14 mouse cellular contexts compared by ENCODE assay signal in genomic region chr19:53010941-53011340, GRCm38 (mm10). TPM values are rescaled to one million over a fixed set of nuclear protein-coding genes. Genes with fewer than 3 reads are reported as not detected.
DNase-seq lines count a peak whose midpoint lies in the region; ATAC-seq and TF ChIP-seq lines count a peak whose summit lies in the region.
"Had no signal": no experiment of that assay in that cellular context is flagged by ENCODE, and none has a peak within 500 bp of the region (broad histone marks: within the 10 kb centered on the region; RNA-seq: fewer than 3 reads in every experiment).

No protein-coding gene starts in this region.

- TF ChIP-seq CTCF in intestine, postnatal 0 days (IDR thresholded peaks at IDR 0.05; ENCODE audit: low read depth), result no peak

- no peaks in the 10 kb centered on the region for H3K9me3 ChIP-seq in forebrain, embryonic 10.5 days
- no peaks in the 10 kb centered on the region for H3K9me3 ChIP-seq in forebrain, embryonic 11.5 days (ENCODE audit: control insufficient read depth, low read length)
- H3K9me3 ChIP-seq in intestine, embryonic 14.5 days (ENCODE audit: control insufficient read depth, low read length), result no peaks in the 10 kb centered on the region
- no peaks in the 10 kb centered on the region for H3K9me3 ChIP-seq in intestine, postnatal 0 days (ENCODE audit: control insufficient read depth)
- H3K9me3 ChIP-seq in lung, embryonic 16.5 days (ENCODE audit: control insufficient read depth, low read length), result no peaks in the 10 kb centered on the region
- H3K9me3 ChIP-seq: forebrain, embryonic 12.5 days; limb, embryonic 12.5 days; neural tube, embryonic 13.5 days had no signal

- no peak for DNase-seq in forebrain, embryonic 10.5 days (ENCODE audit: extremely low spot score, low spot score)
- DNase-seq in forebrain, embryonic 11.5 days (ENCODE audit: low spot score), result no peak
- no peak for DNase-seq in intestine, embryonic 14.5 days (ENCODE audit: low spot score)
- DNase-seq in NIH3T3 (ENCODE audit: low read depth), result peak; percentile 30
- no peak for DNase-seq in adrenal gland, adult 2 months
- DNase-seq: adrenal gland, postnatal 36 days; kidney, adult 9 months; retina, postnatal 1 day had no signal

- no peak overlapping the region for H3K4me3 ChIP-seq in forebrain, embryonic 10.5 days
- H3K4me3 ChIP-seq in forebrain, embryonic 11.5 days (ENCODE audit: low read depth, low read length), result no peak overlapping the region
- H3K4me3 ChIP-seq in intestine, embryonic 14.5 days (ENCODE audit: low read depth, low read length), result no peak overlapping the region
- no peak overlapping the region for H3K4me3 ChIP-seq in intestine, postnatal 0 days (ENCODE audit: low read depth, low read length)
- no peak overlapping the region for H3K4me3 ChIP-seq in lung, embryonic 16.5 days (ENCODE audit: low read length)
- H3K4me3 ChIP-seq: forebrain, embryonic 12.5 days; limb, embryonic 12.5 days; neural tube, embryonic 13.5 days had no signal

- peaks cover 23% of the 10 kb centered on the region for H3K4me1 ChIP-seq in forebrain, embryonic 10.5 days
- H3K4me1 ChIP-seq in forebrain, embryonic 11.5 days (replicated peaks; ENCODE audit: control insufficient read depth, insufficient read depth, low read length), result 0 out of 2 replicates have a peak, but pooled peaks cover 2% of the 10 kb centered on the region
- H3K4me1 ChIP-seq in intestine, embryonic 14.5 days (replicated peaks; ENCODE audit: control insufficient read depth, insufficient read depth, low read length), result peaks cover 33% of the 10 kb centered on the region
- no peaks in the 10 kb centered on the region for H3K4me1 ChIP-seq in intestine, postnatal 0 days (replicated peaks; ENCODE audit: control insufficient read depth, insufficient read depth, low read length)
- H3K4me1 ChIP-seq in lung, embryonic 16.5 days (replicated peaks; ENCODE audit: control insufficient read depth, insufficient read depth, low read length), result peaks cover 41% of the 10 kb centered on the region

- no peak overlapping the region for H3K4me2 ChIP-seq in forebrain, embryonic 11.5 days (ENCODE audit: low read depth, low read length, severe bottlenecking)
- no peak overlapping the region for H3K4me2 ChIP-seq in intestine, embryonic 14.5 days (ENCODE audit: low read length)
- H3K4me2 ChIP-seq in intestine, postnatal 0 days (replicated peaks; ENCODE audit: low read depth), result no peak overlapping the region
- H3K4me2 ChIP-seq in lung, embryonic 16.5 days (ENCODE audit: low read depth, low read length), result no peak overlapping the region
- H3K4me2 ChIP-seq: forebrain, embryonic 12.5 days; limb, embryonic 12.5 days; neural tube, embryonic 13.5 days had no signal

- H3K27me3 ChIP-seq in forebrain, embryonic 10.5 days (ENCODE audit: poor library complexity, severe bottlenecking), result no peaks in the 10 kb centered on the region
- H3K27me3 ChIP-seq in forebrain, embryonic 11.5 days (ENCODE audit: control insufficient read depth, insufficient read depth, low read length), result no peaks in the 10 kb centered on the region
- no peaks in the 10 kb centered on the region for H3K27me3 ChIP-seq in intestine, embryonic 14.5 days (replicated peaks; ENCODE audit: control insufficient read depth, insufficient read depth, low read length)
- no peaks in the 10 kb centered on the region for H3K27me3 ChIP-seq in intestine, postnatal 0 days (replicated peaks; ENCODE audit: control insufficient read depth, insufficient read depth, low read length)
- H3K27me3 ChIP-seq in lung, embryonic 16.5 days (ENCODE audit: control insufficient read depth, insufficient read depth, low read depth, low read length), result no peaks in the 10 kb centered on the region
- H3K27me3 ChIP-seq: forebrain, embryonic 12.5 days; limb, embryonic 12.5 days; neural tube, embryonic 13.5 days had no signal

- peaks cover 91% of the 10 kb centered on the region for H3K36me3 ChIP-seq in forebrain, embryonic 10.5 days (replicated peaks)
- no peaks in the 10 kb centered on the region; the same call in 1 of the 2 replicates for H3K36me3 ChIP-seq in forebrain, embryonic 11.5 days (ENCODE audit: control insufficient read depth, insufficient read depth, low read length)
- H3K36me3 ChIP-seq in intestine, embryonic 14.5 days (ENCODE audit: control insufficient read depth, insufficient read depth, low read length), result peaks cover 42% of the 10 kb centered on the region
- peaks cover 88% of the 10 kb centered on the region for H3K36me3 ChIP-seq in intestine, postnatal 0 days (ENCODE audit: control insufficient read depth, insufficient read depth)
- H3K36me3 ChIP-seq in lung, embryonic 16.5 days (ENCODE audit: control insufficient read depth, insufficient read depth, low read length), result peaks cover 12% of the 10 kb centered on the region

- 91% methylated on average over 5 of the region's 5 CpGs for WGBS in forebrain, embryonic 10.5 days
- WGBS in forebrain, embryonic 11.5 days, result 86% methylated on average over 5 of the region's 5 CpGs
- WGBS in intestine, embryonic 14.5 days, result 33% methylated on average over 5 of the region's 5 CpGs
- WGBS in intestine, postnatal 0 days, result 58% methylated on average over 5 of the region's 5 CpGs
- 40% methylated on average over 5 of the region's 5 CpGs for WGBS in lung, embryonic 16.5 days

- ATAC-seq in forebrain, embryonic 11.5 days (replicated peaks; ENCODE audit: low FRiP score), result no peak
- peak; percentile 51 for ATAC-seq in intestine, embryonic 14.5 days (replicated peaks; ENCODE audit: low FRiP score, low TSS enrichment, low read depth)
- ATAC-seq in intestine, postnatal 0 days, result no peak
- ATAC-seq in lung, embryonic 16.5 days (ENCODE audit: low read depth), result peak; percentile 37; the same call in 1 of the 2 replicates
- no peak for ATAC-seq in activated CD4-positive, CD25-positive, alpha-beta regulatory T cell, adult 4 months

- H3K27ac ChIP-seq in forebrain, embryonic 10.5 days, result 0 out of 2 replicates have a peak overlapping the region, but pooled peaks have one; percentile 35
- H3K27ac ChIP-seq in forebrain, embryonic 11.5 days (ENCODE audit: low read depth, low read length), result no peak overlapping the region
- H3K27ac ChIP-seq in intestine, embryonic 14.5 days (ENCODE audit: low read depth), result peak overlapping the region; percentile 51
- no peak overlapping the region; the same call in 1 of the 2 replicates for H3K27ac ChIP-seq in intestine, postnatal 0 days (ENCODE audit: low read depth, low read length)
- H3K27ac ChIP-seq in lung, embryonic 16.5 days (ENCODE audit: low read length), result no peak overlapping the region
- H3K27ac ChIP-seq: forebrain, embryonic 12.5 days; limb, embryonic 12.5 days; neural tube, embryonic 13.5 days had no signal

- H3K9ac ChIP-seq in forebrain, embryonic 11.5 days (ENCODE audit: low read length), result no peak overlapping the region
- H3K9ac ChIP-seq in intestine, embryonic 14.5 days (ENCODE audit: low read length), result no peak overlapping the region
- no peak overlapping the region for H3K9ac ChIP-seq in intestine, postnatal 0 days (ENCODE audit: low read depth, low read length)
- H3K9ac ChIP-seq in lung, embryonic 16.5 days (ENCODE audit: low read length), result no peak overlapping the region
- H3K9ac ChIP-seq: forebrain, embryonic 12.5 days; limb, embryonic 12.5 days; neural tube, embryonic 13.5 days had no signal

RNA-seq across cellular contexts. Expression of gene Xpnpep1, which starts 29.1 kb away (rescaled TPM):
- polyA plus RNA-seq in forebrain, embryonic 10.5 days (2016; fragmentation: Nextera tagmentation; extraction: Ambion mirVana), result 156 TPM in 2 replicates
- 150 and 168 TPM in 2 replicates for polyA plus RNA-seq in forebrain, embryonic 11.5 days (2014; fragmentation: Nextera tagmentation; extraction: Ambion mirVana)
- 185 and 189 TPM in 2 replicates for polyA plus RNA-seq in intestine, embryonic 14.5 days (2014; fragmentation: Nextera tagmentation; extraction: Ambion mirVana)
- 333 and 357 TPM in 2 replicates for polyA plus RNA-seq in intestine, postnatal 0 days (2015; fragmentation: Nextera tagmentation; extraction: Ambion mirVana)
- polyA plus RNA-seq in lung, embryonic 16.5 days (2015; fragmentation: Nextera tagmentation; extraction: Ambion mirVana), result 148 and 169 TPM in 2 replicates
- 10 to 100 TPM; 73.7 to 82.0 TPM for total RNA-seq in adrenal gland, adult 2 months (2021)
- polyA plus RNA-seq in adrenal gland, adult 2 months (2012; rRNA removed), result 41.6 and 47.4 TPM in 2 replicates
- polyA plus RNA-seq in activated CD4-positive, CD25-positive, alpha-beta regulatory T cell, adult 4 months (2017; shearing (Covaris generic)), result 10 to 100 TPM; 56.2 to 64.9 TPM

Comparison
In these comparisons a context has a peak if more than half of its experiments do, and no peak if none do; other contexts are left out.
1. H3K27ac ChIP-seq: peak in forebrain, embryonic 10.5 days (single experiment) and intestine, embryonic 14.5 days (single experiment); none in forebrain, embryonic 11.5 days (single experiment), intestine, postnatal 0 days (single experiment) and lung, embryonic 16.5 days (single experiment).
2. ATAC-seq: peak in intestine, embryonic 14.5 days (single experiment) and lung, embryonic 16.5 days (single experiment); none in forebrain, embryonic 11.5 days (single experiment), intestine, postnatal 0 days (single experiment) and activated CD4-positive, CD25-positive, alpha-beta regulatory T cell, adult 4 months (single experiment).